ENCODE assay signal across 8 mouse cellular contexts in the genomic region with DNA sequence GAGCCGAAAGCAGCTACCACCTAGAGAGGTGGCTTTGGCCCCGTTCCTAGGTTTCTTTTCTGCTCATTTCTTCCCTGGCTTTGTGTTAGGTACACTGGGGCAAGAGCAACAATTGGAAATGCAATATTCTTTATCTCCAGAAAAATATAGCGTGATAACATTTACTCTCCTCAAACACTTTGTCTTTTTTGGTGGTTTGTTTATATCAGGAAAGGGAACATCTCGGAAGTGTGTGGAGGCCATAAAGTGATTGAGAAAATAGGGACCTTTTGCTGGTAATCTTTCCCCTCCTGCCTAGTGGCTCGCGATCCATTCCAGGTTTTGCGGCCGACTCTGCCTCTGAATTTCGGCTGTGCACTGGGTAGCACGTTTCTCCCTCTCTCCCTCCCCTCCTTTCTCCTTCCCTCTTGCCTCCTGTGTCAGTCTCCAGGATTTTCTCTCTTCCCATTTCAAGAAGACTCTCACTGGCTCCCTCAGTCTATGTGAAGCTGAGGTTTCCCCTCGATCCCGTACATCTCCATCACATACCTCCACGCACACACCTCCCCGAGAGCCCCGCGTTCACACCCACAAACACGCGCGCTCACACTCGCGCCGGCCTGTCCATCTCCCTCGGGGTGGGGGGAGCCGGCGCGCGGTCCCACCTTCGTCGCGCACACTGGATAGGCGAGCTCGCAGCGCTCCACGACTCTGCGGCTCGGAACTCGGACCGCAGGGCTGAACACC. TPM values are rescaled to one million over a fixed set of nuclear protein-coding genes. Genes with fewer than 3 reads are reported as not detected.
DNase-seq lines count a peak whose midpoint lies in the region; ATAC-seq and TF ChIP-seq lines count a peak whose summit lies in the region.

A gene (plus strand): TSS at position 440 of the 726 bp plus-strand sequence.

- TF ChIP-seq CTCF in spleen, adult 2 months (IDR thresholded peaks at IDR 0.05; ENCODE audit: extremely low read depth, insufficient read depth, insufficient read length, insufficient replicate concordance): no peak

- H3K36me3 ChIP-seq in spleen, adult 2 months (ENCODE audit: control insufficient read depth, insufficient read depth, low read length): no peaks in the 10 kb centered on the region
- H3K36me3 ChIP-seq in embryonic facial prominence, embryonic 15.5 days: no peaks in the 10 kb centered on the region
- no peaks in the 10 kb centered on the region for H3K36me3 ChIP-seq in heart, embryonic 11.5 days (ENCODE audit: control insufficient read depth, insufficient read depth, low read length)
- H3K36me3 ChIP-seq in kidney, embryonic 15.5 days: no peaks in the 10 kb centered on the region

- peak within 1 kb of the TSS; percentile 94 for H3K4me2 ChIP-seq in embryonic facial prominence, embryonic 15.5 days (replicated peaks)
- peak within 1 kb of the TSS; percentile 99 for H3K4me2 ChIP-seq in heart, embryonic 11.5 days
- H3K4me2 ChIP-seq in kidney, embryonic 15.5 days: peak within 1 kb of the TSS; percentile 83

- peak within 1 kb of the TSS; percentile 80 for H3K9ac ChIP-seq in embryonic facial prominence, embryonic 15.5 days
- H3K9ac ChIP-seq in heart, embryonic 11.5 days (ENCODE audit: low read depth, low read length): peak within 1 kb of the TSS; percentile 77
- H3K9ac ChIP-seq in kidney, embryonic 15.5 days: peak within 1 kb of the TSS; percentile 93

- H3K4me1 ChIP-seq in spleen, adult 2 months (ENCODE audit: control insufficient read depth, insufficient read depth, insufficient read length): no peaks in the 10 kb centered on the region
- peaks cover 13% of the 10 kb centered on the region for H3K4me1 ChIP-seq in embryonic facial prominence, embryonic 15.5 days
- H3K4me1 ChIP-seq in heart, embryonic 11.5 days (ENCODE audit: control insufficient read depth, insufficient read depth, low read length): no peaks in the 10 kb centered on the region
- H3K4me1 ChIP-seq in kidney, embryonic 15.5 days: peaks cover 25% of the 10 kb centered on the region

- no peak for DNase-seq in spleen, adult 2 months (ENCODE audit: low read depth in 1 of 2, low spot score in 2 of 2)
- DNase-seq in spleen, postnatal 4 days (ENCODE audit: low spot score in 2 of 2): no peak
- peak; percentile 60 for DNase-seq in liver
- DNase-seq in neural tube, embryonic 10.5 days (ENCODE audit: extremely low spot score, low spot score): peak; percentile 91
- DNase-seq in urinary bladder, adult 2 months (ENCODE audit: low spot score): peak; percentile 31

- H3K9me3 ChIP-seq in embryonic facial prominence, embryonic 15.5 days (replicated peaks): no peaks in the 10 kb centered on the region
- H3K9me3 ChIP-seq in heart, embryonic 11.5 days (replicated peaks; ENCODE audit: control insufficient read depth, low read length): no peaks in the 10 kb centered on the region
- no peaks in the 10 kb centered on the region for H3K9me3 ChIP-seq in kidney, embryonic 15.5 days (replicated peaks)

- WGBS in spleen, adult 2 months: 4% methylated on average over 38 of the region's 38 CpGs
- under 1% methylated on average over 38 of the region's 38 CpGs for WGBS in embryonic facial prominence, embryonic 15.5 days
- WGBS in heart, embryonic 11.5 days (ENCODE audit: insufficient replicate concordance): under 1% methylated on average over 38 of the region's 38 CpGs
- under 1% methylated on average over 38 of the region's 38 CpGs for WGBS in kidney, embryonic 15.5 days

- H3K4me3 ChIP-seq in spleen, adult 2 months (ENCODE audit: extremely low read depth, insufficient read depth, insufficient read length): peak within 1 kb of the TSS; percentile 20; the same call in 1 of the 2 replicates
- peak within 1 kb of the TSS; percentile 77 for H3K4me3 ChIP-seq in embryonic facial prominence, embryonic 15.5 days (replicated peaks)
- H3K4me3 ChIP-seq in heart, embryonic 11.5 days (ENCODE audit: low read depth, low read length): peak within 1 kb of the TSS; percentile 78
- peak within 1 kb of the TSS; percentile 80 for H3K4me3 ChIP-seq in kidney, embryonic 15.5 days (replicated peaks)

- H3K27ac ChIP-seq in spleen, adult 2 months (ENCODE audit: insufficient read depth, low read length): no peak within 1 kb of the TSS
- peak within 1 kb of the TSS; percentile 94 for H3K27ac ChIP-seq in embryonic facial prominence, embryonic 15.5 days (replicated peaks)
- H3K27ac ChIP-seq in heart, embryonic 11.5 days (ENCODE audit: low read depth, low read length): peak within 1 kb of the TSS; percentile 82
- H3K27ac ChIP-seq in kidney, embryonic 15.5 days: peak within 1 kb of the TSS; percentile 98

- H3K27me3 ChIP-seq in spleen, adult 2 months (ENCODE audit: control insufficient read depth, insufficient read depth, low read length): peaks cover 6% of the 10 kb centered on the region
- H3K27me3 ChIP-seq in embryonic facial prominence, embryonic 15.5 days: no peaks in the 10 kb centered on the region
- no peaks in the 10 kb centered on the region for H3K27me3 ChIP-seq in heart, embryonic 11.5 days (ENCODE audit: control insufficient read depth, insufficient read depth, low read length)
- H3K27me3 ChIP-seq in kidney, embryonic 15.5 days: no peaks in the 10 kb centered on the region

- TF ChIP-seq POLR2A in spleen, adult 2 months (IDR thresholded peaks at IDR 0.05; ENCODE audit: low read depth, low read length): no peak

- peak; percentile 83 for ATAC-seq in embryonic facial prominence, embryonic 15.5 days (ENCODE audit: insufficient number of reproducible peaks, low FRiP score, low TSS enrichment, low read depth)
- ATAC-seq in heart, embryonic 11.5 days (replicated peaks; ENCODE audit: insufficient number of reproducible peaks, low FRiP score, low TSS enrichment): peak; percentile 46
- ATAC-seq in kidney, embryonic 15.5 days (replicated peaks; ENCODE audit: low FRiP score): peak; percentile 75

RNA-seq across cellular contexts. Expression of the gene that starts here (rescaled TPM):
- 0.67 and 0.68 TPM in 2 replicates for polyA plus RNA-seq in spleen, adult 2 months (2012; rRNA removed)
- polyA plus RNA-seq in embryonic facial prominence, embryonic 15.5 days (2015; fragmentation: Nextera tagmentation; extraction: Ambion mirVana): 33.7 and 42.3 TPM in 2 replicates
- polyA plus RNA-seq in heart, embryonic 11.5 days (2014; fragmentation: Nextera tagmentation; extraction: Ambion mirVana): 12.7 and 14.3 TPM in 2 replicates
- 66.2 and 66.3 TPM in 2 replicates for polyA plus RNA-seq in kidney, embryonic 15.5 days (2015; fragmentation: Nextera tagmentation; extraction: Ambion mirVana)
- 14.0 and 22.9 TPM in 2 replicates for polyA plus RNA-seq in urinary bladder, adult 2 months (2012; rRNA removed)

Comparison
In these comparisons a context has a peak if more than half of its experiments do, and no peak if none do; other contexts are left out.
1. DNase-seq: peak in liver (single experiment), neural tube, embryonic 10.5 days (single experiment) and urinary bladder, adult 2 months (single experiment); none in spleen, adult 2 months (0 of 2) and spleen, postnatal 4 days (0 of 2).
2. H3K4me3 ChIP-seq: peak in every context shown above with its lines; median percentile 80 in kidney, embryonic 15.5 days; 78 in heart, embryonic 11.5 days; 77 in embryonic facial prominence, embryonic 15.5 days; 20 in spleen, adult 2 months.
3. Peak in every context shown above with its lines, with median percentiles within 50 percentile points of each other: ATAC-seq, H3K4me2 ChIP-seq and H3K9ac ChIP-seq.